Mouse (Mus musculus) neural tube, embryonic 11.5 days (tissue): ENCODE measurements around the gene Aknad1. TPM values are rescaled to one million over a fixed set of nuclear protein-coding genes. Genes with fewer than 3 reads are reported as not detected.

Source experiments
- ATAC-seq: fragments of 200-750 bp; cut with Nextera tagmentation; 2 replicates; pipeline ENCODE4 v1.8.0; 2017; ENCODE audit warnings: moderate number of reproducible peaks, mild to moderate bottlenecking, moderate TSS enrichment, moderate library complexity; ENCODE audit not compliant: insufficient read depth, low FRiP score, low TSS enrichment
- DNase-seq: peaks from one replicate; pipeline ENCODE4 v3.0.0-alpha.2; 2015; ENCODE audit warnings: low spot score
- H3K27ac ChIP-seq: fragments of 300-500 bp; sonication (generic); 2 replicates; pipeline ENCODE4 v1.5.1; 2014; ENCODE audit warnings: low read depth, mild to moderate bottlenecking, low read length
- H3K27me3 ChIP-seq: fragments of 300-500 bp; sonication (generic); 2 replicates; pipeline ENCODE4 v1.6.1; 2014; ENCODE audit warnings: mild to moderate bottlenecking, low read length, mixed read lengths; ENCODE audit not compliant: control insufficient read depth, insufficient read depth
- H3K36me3 ChIP-seq: fragments of 300-500 bp; sonication (generic); 2 replicates; pipeline ENCODE4 v1.6.1; 2014; ENCODE audit warnings: mild to moderate bottlenecking, low read length, moderate library complexity, mixed read lengths; ENCODE audit not compliant: control insufficient read depth, insufficient read depth
- H3K4me1 ChIP-seq: fragments of 300-500 bp; sonication (generic); 2 replicates; pipeline ENCODE4 v1.6.1; 2014; ENCODE audit warnings: low read length, mixed read lengths; ENCODE audit not compliant: control insufficient read depth, insufficient read depth
- H3K4me2 ChIP-seq: fragments of 300-500 bp; sonication (generic); 2 replicates; pipeline ENCODE4 v1.6.1; 2014; ENCODE audit warnings: low read depth, mild to moderate bottlenecking, moderate library complexity
- H3K4me3 ChIP-seq: fragments of 300-500 bp; sonication (generic); 2 replicates; pipeline ENCODE4 v1.5.1; 2014; ENCODE audit warnings: low read depth, low read length
- H3K9ac ChIP-seq: fragments of 300-500 bp; sonication (generic); 2 replicates; pipeline ENCODE4 v1.6.1; 2014; ENCODE audit warnings: mild to moderate bottlenecking, low read length
- H3K9me3 ChIP-seq: fragments of 300-500 bp; sonication (generic); 2 replicates; pipeline ENCODE4 v1.6.1; 2016; ENCODE audit warnings: low read length; ENCODE audit not compliant: control insufficient read depth
- WGBS: fragments of 180-500 bp; shearing (Covaris S2); extraction: QIAGEN DNeasy Blood & Tissue Kit; methylation state at CpG from one replicate; pipeline ENCODE4 v1.1.7; 2014; 5-methylcytosine and 5-hydroxymethylcytosine counted together
- polyA plus RNA-seq: library from polyadenylated mRNA; unstranded; fragments of >200 nt; fragmentation: Nextera tagmentation; extraction: Ambion mirVana; gene quantifications from 2 replicates; pipeline ENCODE4 v1.2.1, GENCODE M21; 2014

Aknad1 gene
- polyA plus RNA-seq, 1 experiment from 2014 or later, result 0.08 TPM

- Histone ChIP-seq H3K4me3 (no peak overlapping the region), H3K9me3 (no peaks in the 10 kb centered on the region), H3K27me3 (no peaks in the 10 kb centered on the region), H3K4me2 (no peak overlapping the region), H3K4me1 (peaks cover 7% of the 10 kb centered on the region), H3K27ac (no peak overlapping the region), H3K36me3 (no peaks in the 10 kb centered on the region), H3K9ac (no peak overlapping the region)
- ATAC-seq (no peak), DNase-seq (no peak)
- WGBS, result 99% methylated on average over 4 of the region's 4 CpGs
Measured at GRCm38 (mm10) chr3:108714837-108715236, 24.6 kb upstream of the Aknad1 start.

- no peak for ATAC-seq
- peaks cover 7% of the 10 kb centered on the region for H3K4me1 ChIP-seq
- DNase-seq, result no peak
- H3K36me3 ChIP-seq, result no peaks in the 10 kb centered on the region
- H3K9ac ChIP-seq, result no peak overlapping the region
- 83% methylated on average over 3 of the region's 3 CpGs for WGBS
- no peaks in the 10 kb centered on the region for H3K9me3 ChIP-seq
- no peak overlapping the region for H3K4me2 ChIP-seq
- no peak overlapping the region for H3K27ac ChIP-seq
- H3K4me3 ChIP-seq, result no peak overlapping the region
- H3K27me3 ChIP-seq, result no peaks in the 10 kb centered on the region
Measured at GRCm38 (mm10) chr3:108717896-108718502, 21.5 kb upstream of the Aknad1 start.

GRCm38 (mm10) chr3:108719357-108719756 is 20.1 kb upstream of the Aknad1 start:
- Histone ChIP-seq H3K27me3 (no peaks in the 10 kb centered on the region), H3K4me1 (peaks cover 3% of the 10 kb centered on the region), H3K9ac (no peak overlapping the region), H3K27ac (no peak overlapping the region), H3K9me3 (no peaks in the 10 kb centered on the region), H3K4me3 (no peak overlapping the region), H3K4me2 (no peak overlapping the region), H3K36me3 (no peaks in the 10 kb centered on the region)
- ATAC-seq (no peak), DNase-seq (no peak)
- 90% methylated on average over 2 of the region's 2 CpGs for WGBS

GRCm38 (mm10) chr3:108719761-108720160 is 19.7 kb upstream of the Aknad1 start:
- no peak overlapping the region for H3K27ac ChIP-seq

DNA sequence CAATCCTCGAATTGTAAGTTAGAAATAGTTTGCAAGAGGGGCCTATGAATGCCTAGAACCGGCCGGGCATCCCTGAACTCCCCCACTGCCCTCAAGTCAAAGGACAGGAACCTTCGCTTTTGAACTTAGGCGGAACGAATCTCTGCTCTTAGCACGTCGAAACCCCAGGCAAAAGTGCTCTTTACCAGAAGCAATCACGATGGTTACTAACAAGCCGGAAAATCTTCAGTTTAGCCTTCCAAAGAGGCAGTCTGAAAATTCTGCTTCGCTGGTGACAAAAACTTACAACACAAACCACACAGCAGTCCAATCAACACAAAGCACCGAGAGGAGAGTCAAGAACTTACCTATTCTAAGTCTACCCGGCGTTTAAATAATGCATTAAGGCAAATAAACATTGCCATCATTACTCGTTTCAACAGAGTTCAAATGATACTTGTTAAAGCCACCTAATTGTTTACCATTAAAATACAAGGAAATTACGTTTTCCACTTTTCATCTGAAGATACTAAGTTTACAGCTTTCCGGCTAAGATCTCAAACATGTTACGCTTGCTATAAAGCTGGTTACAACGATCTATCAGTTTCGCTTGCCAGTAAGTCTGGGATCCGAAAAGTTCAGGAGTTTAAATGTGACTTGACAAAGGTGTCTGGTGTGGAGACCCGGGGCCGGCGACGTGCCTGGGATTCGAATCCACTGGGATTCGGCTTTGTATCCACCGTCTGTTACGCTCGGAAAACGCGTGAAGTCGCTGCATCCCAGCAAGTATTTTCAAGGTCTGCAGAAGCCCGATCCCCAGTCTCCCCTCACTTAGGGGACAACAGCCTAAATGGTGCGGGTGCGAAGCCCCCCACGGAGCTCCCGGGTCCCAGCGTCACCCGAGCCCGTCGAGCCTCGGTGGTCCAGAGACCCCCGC is 18.1 kb upstream of the Aknad1 start:
- H3K9me3 ChIP-seq, result no peaks in the 10 kb centered on the region
- H3K9ac ChIP-seq, result peak overlapping the region; percentile 89
- no peaks in the 10 kb centered on the region for H3K36me3 ChIP-seq
- no peak; the same call in 1 of the 2 replicates for ATAC-seq
- no peaks in the 10 kb centered on the region for H3K27me3 ChIP-seq
- peak overlapping the region; percentile 46 for H3K4me2 ChIP-seq
- DNase-seq, result peak; percentile 77
- under 1% methylated on average over 44 of the region's 44 CpGs for WGBS
- H3K4me3 ChIP-seq, result peak overlapping the region; percentile 82
- H3K27ac ChIP-seq, result peak overlapping the region; percentile 97
- H3K4me1 ChIP-seq, result peaks cover 3% of the 10 kb centered on the region; the same call in 1 of the 2 replicates

More at GRCm38 (mm10) chr3:108719761-108720160, 19.7 kb upstream of the Aknad1 start:
- ATAC-seq (no peak), DNase-seq (no peak)
- Histone ChIP-seq H3K9me3 (no peaks in the 10 kb centered on the region), H3K4me2 (no peak overlapping the region), H3K27me3 (no peaks in the 10 kb centered on the region), H3K36me3 (no peaks in the 10 kb centered on the region), H3K4me1 (peaks cover 3% of the 10 kb centered on the region), H3K9ac (no peak overlapping the region), H3K4me3 (no peak overlapping the region)
- 87% methylated on average over 3 of the region's 3 CpGs for WGBS

DNA sequence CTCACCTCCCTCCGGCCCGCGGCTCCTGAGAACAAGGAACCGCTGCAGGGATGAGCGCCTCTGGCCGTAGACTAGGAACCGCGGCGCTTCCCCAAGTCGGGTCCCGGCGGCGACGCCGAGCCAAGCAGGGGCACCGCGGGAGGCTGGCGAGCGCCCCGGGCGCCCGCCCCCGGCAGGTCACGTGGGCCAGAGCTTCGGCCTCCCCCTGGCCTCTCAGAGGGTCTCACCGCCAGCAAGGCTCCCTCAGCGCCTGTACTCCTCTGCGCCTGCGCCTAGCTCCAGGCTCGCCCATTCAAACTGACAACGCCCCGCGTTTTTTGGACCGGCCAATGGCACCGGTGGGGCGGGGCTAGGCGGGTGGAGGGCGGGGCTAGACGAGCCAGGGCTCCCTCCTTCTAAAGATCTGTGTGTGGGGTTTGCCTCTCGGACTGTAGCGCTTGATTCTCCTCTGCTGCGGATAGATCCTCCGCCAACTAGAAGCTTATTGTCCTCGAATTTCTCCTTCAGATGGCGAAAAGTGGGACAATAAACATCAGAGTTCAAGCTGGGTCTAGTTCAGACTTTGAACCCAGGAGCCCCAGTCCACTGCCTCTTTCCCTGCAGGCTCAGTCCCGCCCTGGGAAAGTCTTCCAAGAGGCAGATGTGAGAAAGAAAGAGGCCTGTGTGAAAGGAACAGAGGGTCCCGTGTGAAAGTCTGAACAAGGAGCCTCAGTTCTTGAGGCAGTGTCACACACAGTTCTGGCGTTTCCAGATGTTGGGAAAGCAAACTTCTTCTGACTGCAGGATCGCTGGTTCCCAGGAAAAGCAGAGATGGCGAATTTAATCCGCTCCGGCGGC is 17.2 kb upstream of the Aknad1 start, which contains the start of gene Gpsm2:
TSS of gene Gpsm2 (minus strand) at position 274 of the 837 bp plus-strand sequence.
- DNase-seq (peak; percentile 99), ATAC-seq (peak; percentile 95)
- no peaks in the 10 kb centered on the region for H3K27me3 ChIP-seq
- no peaks in the 10 kb centered on the region for H3K36me3 ChIP-seq
- peak within 1 kb of the TSS; percentile 47 for H3K4me2 ChIP-seq
- peak within 1 kb of the TSS; percentile 89 for H3K9ac ChIP-seq
- 3% methylated on average over 51 of the region's 53 CpGs for WGBS
- peak within 1 kb of the TSS; percentile 82 for H3K4me3 ChIP-seq
- H3K4me1 ChIP-seq, result peaks cover 3% of the 10 kb centered on the region; the same call in 1 of the 2 replicates
- peak within 1 kb of the TSS; percentile 97 for H3K27ac ChIP-seq
- no peaks in the 10 kb centered on the region for H3K9me3 ChIP-seq

DNA sequence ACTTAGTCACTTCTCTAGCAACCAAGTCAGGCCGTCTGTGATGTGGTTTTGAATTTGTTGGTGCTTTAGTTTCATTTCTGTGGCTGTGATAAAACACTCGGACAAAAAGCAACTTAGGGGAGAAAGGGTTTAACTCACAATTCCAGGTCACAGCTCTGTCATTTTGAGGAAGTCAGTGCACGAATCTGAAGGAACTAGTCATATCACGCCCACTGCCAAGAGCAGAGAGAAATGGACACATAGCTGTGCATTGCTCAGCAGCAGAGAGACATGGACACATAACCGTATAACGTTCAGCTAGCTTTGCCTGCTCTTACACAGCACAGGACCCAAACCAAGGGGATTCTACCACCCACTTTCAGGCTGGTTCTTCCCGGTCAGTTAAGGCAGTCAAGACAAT is 13.0 kb upstream of the Aknad1 start:
- Histone ChIP-seq H3K4me2 (no peak overlapping the region), H3K27me3 (no peaks in the 10 kb centered on the region), H3K9ac (no peak overlapping the region), H3K27ac (no peak overlapping the region), H3K4me3 (no peak overlapping the region), H3K9me3 (no peaks in the 10 kb centered on the region), H3K4me1 (peaks cover 3% of the 10 kb centered on the region; the same call in 1 of the 2 replicates), H3K36me3 (no peaks in the 10 kb centered on the region)
- WGBS, result 92% methylated on average over 7 of the region's 7 CpGs
- DNase-seq (no peak), ATAC-seq (no peak)

- no peaks in the 10 kb centered on the region for H3K9me3 ChIP-seq
- no peak overlapping the region for H3K4me2 ChIP-seq
- no peaks in the 10 kb centered on the region for H3K36me3 ChIP-seq
- no peak overlapping the region for H3K4me3 ChIP-seq
- DNase-seq, result no peak
- ATAC-seq, result no peak
- no peaks in the 10 kb centered on the region for H3K27me3 ChIP-seq
- H3K9ac ChIP-seq, result no peak overlapping the region
- peaks cover 3% of the 10 kb centered on the region; the same call in 1 of the 2 replicates for H3K4me1 ChIP-seq
- no peak overlapping the region for H3K27ac ChIP-seq
Measured at GRCm38 (mm10) chr3:108727344-108727743, 12.1 kb upstream of the Aknad1 start.
